In the genomic region with DNA sequence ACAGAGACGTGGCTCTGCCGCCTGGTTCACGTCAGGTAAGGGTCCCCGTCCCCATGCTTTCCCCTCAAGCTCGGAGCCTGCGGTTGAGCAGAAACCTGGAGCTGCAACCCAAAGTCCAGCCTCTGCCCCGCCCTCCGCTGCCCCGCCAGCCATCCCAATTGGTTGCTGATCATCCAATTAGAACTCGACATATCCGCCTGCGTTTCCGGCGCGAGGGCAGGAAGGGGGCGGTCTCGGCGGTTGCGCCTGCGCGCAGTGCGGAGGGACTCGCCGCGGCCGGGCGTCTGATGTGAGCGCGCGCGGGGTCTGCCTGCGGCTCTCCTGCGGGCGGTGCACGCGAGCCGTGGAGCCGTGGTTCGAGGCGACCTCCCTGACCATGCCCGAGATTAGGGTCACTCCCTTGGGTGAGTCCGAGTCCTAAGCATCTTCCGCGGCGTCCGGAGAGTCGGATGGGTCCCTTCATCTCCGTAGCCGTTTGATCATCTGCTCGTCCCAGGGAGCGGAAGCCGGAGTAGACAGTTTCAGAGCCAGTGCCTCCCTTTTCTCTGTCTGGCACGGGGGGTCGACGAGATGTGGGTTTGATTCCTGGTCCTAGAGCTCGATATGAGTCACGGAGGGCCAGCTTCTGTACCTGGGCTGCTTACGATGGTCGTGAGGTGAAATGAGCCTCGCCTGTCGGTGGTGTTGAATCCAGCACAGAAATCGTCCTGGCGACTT, we compare ENCODE assay signal across 8 mouse cellular contexts. TPM values are rescaled to one million over a fixed set of nuclear protein-coding genes. Genes with fewer than 3 reads are reported as not detected.
A peak's percentile ranks its signal among the peaks of the same experiment; 100 is the strongest.
DNase-seq lines count a peak whose midpoint lies in the region; ATAC-seq lines count a peak whose summit lies in the region.

A gene (minus strand): TSS at position 124 of the 717 bp plus-strand sequence.
A gene (plus strand): TSS at position 230 of the 717 bp plus-strand sequence.

- under 1% methylated on average over 63 of the region's 63 CpGs for WGBS in forebrain, embryonic 11.5 days
- WGBS in heart, embryonic 16.5 days, result under 1% methylated on average over 60 of the region's 63 CpGs
- under 1% methylated on average over 63 of the region's 63 CpGs for WGBS in liver, embryonic 15.5 days (ENCODE audit: insufficient replicate concordance)
- under 1% methylated on average over 63 of the region's 63 CpGs for WGBS in neural tube, embryonic 12.5 days

- H3K27me3 ChIP-seq in forebrain, embryonic 11.5 days (ENCODE audit: control insufficient read depth, insufficient read depth, low read length), result no peaks in the 10 kb centered on the region
- H3K27me3 ChIP-seq in heart, embryonic 16.5 days (ENCODE audit: control insufficient read depth, insufficient read depth, low read length), result no peaks in the 10 kb centered on the region
- no peaks in the 10 kb centered on the region for H3K27me3 ChIP-seq in liver, embryonic 15.5 days
- H3K27me3 ChIP-seq in neural tube, embryonic 12.5 days (replicated peaks), result no peaks in the 10 kb centered on the region

- 0 out of 2 replicates have a peak within 1 kb of the TSS, but pooled peaks have one; percentile 12 for H3K27ac ChIP-seq in forebrain, embryonic 11.5 days (ENCODE audit: low read depth, low read length)
- H3K27ac ChIP-seq in heart, embryonic 16.5 days (ENCODE audit: low read length), result peak within 1 kb of the TSS; percentile 8; the same call in 1 of the 2 replicates
- H3K27ac ChIP-seq in liver, embryonic 15.5 days (replicated peaks), result peak within 1 kb of the TSS; percentile 72
- peak within 1 kb of the TSS; percentile 10; the same call in 1 of the 2 replicates for H3K27ac ChIP-seq in neural tube, embryonic 12.5 days

- peak; percentile 96 for ATAC-seq in forebrain, embryonic 11.5 days (replicated peaks; ENCODE audit: low FRiP score)
- peak; percentile 97 for ATAC-seq in heart, embryonic 16.5 days (replicated peaks; ENCODE audit: extremely low read depth, insufficient read depth, low FRiP score)
- peak; percentile 95 for ATAC-seq in liver, embryonic 15.5 days (ENCODE audit: insufficient read depth)
- ATAC-seq in neural tube, embryonic 12.5 days (ENCODE audit: low FRiP score, low read depth), result peak; percentile 95

- peak; percentile 89 to 94 for DNase-seq in CD8-positive naive resting alpha-beta T cell, adult 2 months (ENCODE audit: low read depth in 2 of 2, low spot score in 2 of 2)
- DNase-seq in c-Kit-positive CD71-negative TER-119-negative erythroid progenitor cells, embryonic 14.5 days (ENCODE audit: low read depth), result peak; percentile 89
- peak; percentile 98 for DNase-seq in forebrain, embryonic 11.5 days (ENCODE audit: low spot score)
- peak; percentile 97 to 98 for DNase-seq in kidney, postnatal 36 days
- peak; percentile 89 for DNase-seq in telencephalon, adult 2 months (ENCODE audit: low read depth, low spot score)

- peak within 1 kb of the TSS; percentile 84 for H3K9ac ChIP-seq in forebrain, embryonic 11.5 days (ENCODE audit: low read length)
- H3K9ac ChIP-seq in heart, embryonic 16.5 days (ENCODE audit: low read length), result peak within 1 kb of the TSS; percentile 83
- peak within 1 kb of the TSS; percentile 86 for H3K9ac ChIP-seq in liver, embryonic 15.5 days
- H3K9ac ChIP-seq in neural tube, embryonic 12.5 days, result peak within 1 kb of the TSS; percentile 77

- H3K4me2 ChIP-seq in forebrain, embryonic 11.5 days (ENCODE audit: low read depth, low read length, severe bottlenecking), result peak within 1 kb of the TSS; percentile 90
- peak within 1 kb of the TSS; percentile 89 for H3K4me2 ChIP-seq in heart, embryonic 16.5 days (ENCODE audit: low read depth, low read length)
- peak within 1 kb of the TSS; percentile 97 for H3K4me2 ChIP-seq in liver, embryonic 15.5 days
- peak within 1 kb of the TSS; percentile 98 for H3K4me2 ChIP-seq in neural tube, embryonic 12.5 days (replicated peaks)

- H3K9me3 ChIP-seq in forebrain, embryonic 11.5 days (ENCODE audit: control insufficient read depth, low read length), result no peaks in the 10 kb centered on the region
- H3K9me3 ChIP-seq in heart, embryonic 16.5 days (replicated peaks; ENCODE audit: control insufficient read depth, low read length), result no peaks in the 10 kb centered on the region
- H3K9me3 ChIP-seq in liver, embryonic 15.5 days (replicated peaks), result no peaks in the 10 kb centered on the region
- H3K9me3 ChIP-seq in neural tube, embryonic 12.5 days, result no peaks in the 10 kb centered on the region

- peaks cover 6% of the 10 kb centered on the region; the same call in 1 of the 2 replicates for H3K4me1 ChIP-seq in forebrain, embryonic 11.5 days (replicated peaks; ENCODE audit: control insufficient read depth, insufficient read depth, low read length)
- peaks cover 15% of the 10 kb centered on the region for H3K4me1 ChIP-seq in heart, embryonic 16.5 days (ENCODE audit: control insufficient read depth, insufficient read depth, low read length)
- peaks cover 42% of the 10 kb centered on the region for H3K4me1 ChIP-seq in liver, embryonic 15.5 days (replicated peaks)
- H3K4me1 ChIP-seq in neural tube, embryonic 12.5 days, result peaks cover 17% of the 10 kb centered on the region

- no peaks in the 10 kb centered on the region; the same call in 1 of the 2 replicates for H3K36me3 ChIP-seq in forebrain, embryonic 11.5 days (ENCODE audit: control insufficient read depth, insufficient read depth, low read length)
- peaks cover 23% of the 10 kb centered on the region for H3K36me3 ChIP-seq in heart, embryonic 16.5 days (ENCODE audit: control insufficient read depth, insufficient read depth)
- H3K36me3 ChIP-seq in liver, embryonic 15.5 days (replicated peaks), result peaks cover 52% of the 10 kb centered on the region
- peaks cover 43% of the 10 kb centered on the region for H3K36me3 ChIP-seq in neural tube, embryonic 12.5 days

- H3K4me3 ChIP-seq in forebrain, embryonic 11.5 days (ENCODE audit: low read depth, low read length), result peak within 1 kb of the TSS; percentile 82
- peak within 1 kb of the TSS; percentile 70 for H3K4me3 ChIP-seq in heart, embryonic 16.5 days (ENCODE audit: low read length)
- peak within 1 kb of the TSS; percentile 91 for H3K4me3 ChIP-seq in liver, embryonic 15.5 days (replicated peaks)
- peak within 1 kb of the TSS; percentile 70 for H3K4me3 ChIP-seq in neural tube, embryonic 12.5 days

RNA-seq across cellular contexts. Expression of the first gene that starts in this region (rescaled TPM):
- 22.3 and 27.0 TPM in 2 replicates for polyA plus RNA-seq in forebrain, embryonic 11.5 days (2014; fragmentation: Nextera tagmentation; extraction: Ambion mirVana)
- polyA plus RNA-seq in heart, embryonic 16.5 days (2015; fragmentation: Nextera tagmentation; extraction: Ambion mirVana), result 9.3 and 9.5 TPM in 2 replicates
- polyA plus RNA-seq in liver, embryonic 15.5 days (2015; fragmentation: Nextera tagmentation; extraction: Ambion mirVana), result 7.5 and 8.9 TPM in 2 replicates
- polyA plus RNA-seq in neural tube, embryonic 12.5 days (2016; fragmentation: Nextera tagmentation; extraction: Ambion mirVana), result 19.5 and 22.1 TPM in 2 replicates

RNA-seq across cellular contexts. Expression of the second gene that starts in this region (rescaled TPM):
- 108 and 117 TPM in 2 replicates for polyA plus RNA-seq in forebrain, embryonic 11.5 days (2014; fragmentation: Nextera tagmentation; extraction: Ambion mirVana)
- 40.5 and 41.8 TPM in 2 replicates for polyA plus RNA-seq in heart, embryonic 16.5 days (2015; fragmentation: Nextera tagmentation; extraction: Ambion mirVana)
- 34.3 and 37.6 TPM in 2 replicates for polyA plus RNA-seq in liver, embryonic 15.5 days (2015; fragmentation: Nextera tagmentation; extraction: Ambion mirVana)
- 77.0 TPM in 2 replicates for polyA plus RNA-seq in neural tube, embryonic 12.5 days (2016; fragmentation: Nextera tagmentation; extraction: Ambion mirVana)

Comparison
In these comparisons a context has a peak if more than half of its experiments do, and no peak if none do; other contexts are left out.
1. Peak in every context shown above with its lines: DNase-seq, ATAC-seq, H3K4me3 ChIP-seq and H3K27ac ChIP-seq.
2. H3K27ac ChIP-seq: peak in every context shown above with its lines; median percentile 72 in liver, embryonic 15.5 days; 12 in forebrain, embryonic 11.5 days; 10 in neural tube, embryonic 12.5 days; 8 in heart, embryonic 16.5 days.